Mouse (Mus musculus) G1E (cell line): ENCODE data around the gene Ndufs6. TPM values are rescaled to one million over a fixed set of nuclear protein-coding genes. Genes with fewer than 3 reads are reported as not detected.

ENCODE experiments used
- ATAC-seq: 2 replicates; pipeline ENCODE4 v1.8.0; 2016; ENCODE audit warnings: mild to moderate bottlenecking; ENCODE audit not compliant: insufficient number of reproducible peaks, poor library complexity, low FRiP score, severe bottlenecking; ENCODE audit errors: extremely low read depth
- DNase-seq: peaks from one replicate; pipeline ENCODE4 v3.0.0; 2012; ENCODE audit warnings: low spot score
- H3K27me3 ChIP-seq: 2 replicates; pipeline ENCODE4 v1.6.1; 2012; ENCODE audit warnings: mild to moderate bottlenecking, low read length, inconsistent platforms; ENCODE audit not compliant: insufficient read depth
- H3K36me3 ChIP-seq: replicated peaks from 2 replicates; pipeline ENCODE3; 2012; ENCODE audit warnings: mild to moderate bottlenecking, inconsistent platforms
- H3K4me1 ChIP-seq: 2 replicates; pipeline ENCODE4 v1.6.1; 2012; ENCODE audit warnings: low read depth, low read length, inconsistent platforms, mixed read lengths; ENCODE audit not compliant: insufficient read depth
- H3K4me3 ChIP-seq: 2 replicates; pipeline ENCODE4 v1.5.1; 2012; ENCODE audit warnings: low read depth, mild to moderate bottlenecking, inconsistent platforms, low read length, moderate library complexity, mixed read lengths
- H3K9me3 ChIP-seq: replicated peaks from 2 replicates; pipeline ENCODE4 v1.6.1; 2012; ENCODE audit warnings: inconsistent platforms
- CTCF ChIP-seq: IDR thresholded peaks from 2 replicates; pipeline ENCODE4 v1.5.1; 2012; ENCODE audit warnings: low read depth, low read length, inconsistent platforms, mixed read lengths
- GATA1 ChIP-seq: IDR thresholded peaks from 2 replicates; pipeline ENCODE4 v1.6.1; 2012; ENCODE audit warnings: borderline replicate concordance, low read length, inconsistent platforms, mixed read lengths
- GATA2 ChIP-seq: IDR thresholded peaks from 2 replicates; pipeline ENCODE4 v1.6.1; 2012; ENCODE audit warnings: low read depth, low read length, inconsistent platforms, borderline replicate concordance
- POLR2AphosphoS5 ChIP-seq: IDR thresholded peaks from 2 replicates; pipeline ENCODE4 v1.6.1; 2012; ENCODE audit warnings: low read depth, low read length, inconsistent platforms; ENCODE audit not compliant: insufficient replicate concordance
- TAL1 ChIP-seq: conservative IDR thresholded peaks from 2 replicates; pipeline ENCODE4 v1.6.1; 2012; ENCODE audit warnings: low read depth, low read length, inconsistent platforms, mixed read lengths
- polyA plus RNA-seq: library from polyadenylated mRNA; stranded (reverse); fragments of >175 nt; gene quantifications from 2 replicates; pipeline ENCODE4 v1.2.3, GENCODE M21; 2012
- total RNA-seq, 2 experiments: library from RNA; stranded (forward) in 1 of 2; stranded (reverse) in 1 of 2; fragments of 200-1000 nt in 1 of 2; fragments of >200 nt in 1 of 2; fragmentation: Nextera tagmentation in 1 of 2; gene quantifications; 2 replicates each; pipeline ENCODE4 v1.2.3; 2014 to 2017

Gene Ndufs6
- total and polyA plus RNA-seq, 3 experiments, result 36.3 to 134 (median 45.9) TPM

GRCm38 (mm10) chr13:73320048-73320447 lies 8.3 kb downstream of the Ndufs6 start:
- H3K36me3 ChIP-seq, result peaks cover 82% of the 10 kb centered on the region
- no peak for TF ChIP-seq TAL1
- no peak for TF ChIP-seq GATA1
- TF ChIP-seq GATA2, result no peak
- peaks cover 23% of the 10 kb centered on the region for H3K9me3 ChIP-seq
- no peak overlapping the region for H3K4me3 ChIP-seq
- no peak for ATAC-seq
- H3K27me3 ChIP-seq, result no peaks in the 10 kb centered on the region
- no peak for DNase-seq
- peaks cover 3% of the 10 kb centered on the region; the same call in 1 of the 2 replicates for H3K4me1 ChIP-seq

DNA sequence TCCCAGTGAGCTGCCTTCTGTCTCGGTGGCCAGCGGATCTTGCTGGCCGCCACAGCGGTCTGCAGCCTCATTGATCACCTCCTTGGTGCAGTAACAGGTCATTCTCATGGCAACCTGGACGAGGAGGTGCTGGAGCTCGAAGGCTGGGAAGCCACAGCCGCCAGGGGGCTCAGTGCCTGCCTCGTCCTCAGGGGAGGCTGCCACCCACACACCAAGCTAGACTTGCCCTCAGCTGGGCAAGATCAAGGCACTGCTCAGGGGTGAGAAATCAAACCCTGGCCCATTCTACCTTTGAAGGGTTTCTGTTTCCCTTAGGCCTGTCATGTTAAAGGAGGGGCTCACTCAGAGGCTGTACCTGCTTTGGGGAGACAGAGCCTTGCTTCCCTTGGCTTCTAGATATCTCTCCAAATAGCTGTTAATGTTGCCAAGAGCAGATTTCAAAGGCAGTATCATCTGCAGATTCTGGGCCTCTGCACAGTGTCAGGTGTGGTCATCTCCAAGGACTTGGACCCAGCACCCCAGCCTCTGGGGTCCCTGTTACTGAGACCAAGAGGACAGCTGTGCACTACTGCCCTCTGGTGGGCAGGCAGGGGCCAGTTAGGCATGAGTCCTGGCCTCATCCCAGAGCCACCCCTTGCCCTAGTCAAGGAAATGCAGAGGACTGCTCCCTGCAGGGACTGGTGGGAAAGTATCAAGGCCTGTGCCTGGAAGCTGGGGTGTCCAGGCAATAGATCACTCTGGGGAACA lies 18.0 kb downstream of the Ndufs6 start:
- TF ChIP-seq POLR2AphosphoS5 (no peak), CTCF (no peak), GATA2 (no peak), GATA1 (no peak), TAL1 (no peak)
- ATAC-seq, result no peak
- Histone ChIP-seq H3K4me3 (no peak overlapping the region), H3K4me1 (no peaks in the 10 kb centered on the region), H3K36me3 (no peaks in the 10 kb centered on the region), H3K9me3 (peaks cover 38% of the 10 kb centered on the region), H3K27me3 (no peaks in the 10 kb centered on the region)
- peak; percentile 8 for DNase-seq

GRCm38 (mm10) chr13:73306430-73306829 lies 21.9 kb downstream of the Ndufs6 start:
- Histone ChIP-seq H3K27me3 (0 out of 2 replicates have a peak, but pooled peaks cover 2% of the 10 kb centered on the region), H3K9me3 (peaks cover 45% of the 10 kb centered on the region), H3K4me3 (no peak overlapping the region), H3K36me3 (no peaks in the 10 kb centered on the region), H3K4me1 (no peaks in the 10 kb centered on the region)
- no peak for ATAC-seq
- TF ChIP-seq CTCF, result no peak
- TF ChIP-seq TAL1, result no peak
- TF ChIP-seq GATA2, result no peak
- no peak for TF ChIP-seq POLR2AphosphoS5
- TF ChIP-seq GATA1, result no peak
- no peak for DNase-seq

DNA sequence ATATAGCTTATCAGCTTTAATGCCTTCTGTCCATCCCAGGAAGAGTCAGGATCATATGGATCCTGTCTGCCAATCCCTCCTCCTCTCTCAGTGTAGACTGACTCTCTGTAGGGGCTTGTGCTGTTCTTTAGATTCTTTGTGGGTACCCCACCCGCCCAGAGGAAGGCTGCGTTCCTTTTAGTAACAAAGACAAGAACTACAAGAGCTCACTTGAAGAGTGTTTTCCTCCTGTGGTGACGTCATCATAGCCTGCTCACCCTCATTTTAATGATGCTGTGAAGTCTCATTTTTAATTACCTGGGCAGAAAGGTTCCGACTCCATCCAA lies 22.3 kb downstream of the Ndufs6 start:
- H3K4me1 ChIP-seq, result no peaks in the 10 kb centered on the region
- DNase-seq (no peak), ATAC-seq (no peak)
- peaks cover 44% of the 10 kb centered on the region for H3K9me3 ChIP-seq
- H3K4me3 ChIP-seq, result no peak overlapping the region
- no peaks in the 10 kb centered on the region for H3K36me3 ChIP-seq
- TF ChIP-seq POLR2AphosphoS5, result no peak
- no peak for TF ChIP-seq TAL1
- TF ChIP-seq GATA2, result no peak
- no peak for TF ChIP-seq CTCF
- no peak for TF ChIP-seq GATA1
- 0 out of 2 replicates have a peak, but pooled peaks cover 2% of the 10 kb centered on the region for H3K27me3 ChIP-seq

DNA sequence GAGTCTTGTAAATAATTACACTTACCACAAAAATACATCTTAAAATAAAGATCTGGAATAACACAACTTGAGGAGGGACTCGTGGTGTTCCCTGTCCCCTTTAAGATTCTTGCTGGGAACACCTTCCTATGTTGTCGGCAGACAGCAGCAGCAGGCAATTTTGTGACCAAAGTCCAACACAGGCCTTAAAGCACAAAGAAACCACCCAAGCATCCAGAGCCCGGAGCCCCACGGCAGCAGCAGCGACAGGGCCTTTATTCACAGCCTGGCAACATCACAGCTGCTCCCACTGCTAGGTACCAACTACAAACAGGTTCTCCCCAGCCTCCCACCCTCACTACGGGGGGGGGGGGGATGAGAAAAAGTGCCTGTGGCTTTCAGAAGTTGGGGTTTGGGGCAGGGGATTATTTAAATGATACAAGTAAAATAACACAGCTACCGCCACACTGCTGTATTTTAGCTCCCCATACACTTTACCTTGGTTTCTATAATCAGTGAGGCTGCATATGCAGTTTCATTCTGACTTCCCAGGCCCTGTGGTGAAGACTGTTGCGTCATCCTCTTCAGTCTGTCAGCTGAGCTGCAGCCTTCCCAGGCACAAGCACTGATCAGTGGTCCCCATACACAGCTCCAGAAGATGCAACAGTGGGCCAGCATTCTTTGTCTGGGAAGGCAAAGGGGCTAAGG lies 22.8 kb downstream of the Ndufs6 start:
- Histone ChIP-seq H3K36me3 (no peaks in the 10 kb centered on the region), H3K9me3 (peaks cover 39% of the 10 kb centered on the region), H3K4me1 (no peaks in the 10 kb centered on the region), H3K4me3 (no peak overlapping the region), H3K27me3 (0 out of 2 replicates have a peak, but pooled peaks cover 2% of the 10 kb centered on the region)
- TF ChIP-seq GATA2 (no peak), POLR2AphosphoS5 (no peak), GATA1 (no peak), CTCF (no peak), TAL1 (no peak)
- no peak for DNase-seq
- no peak for ATAC-seq

DNA sequence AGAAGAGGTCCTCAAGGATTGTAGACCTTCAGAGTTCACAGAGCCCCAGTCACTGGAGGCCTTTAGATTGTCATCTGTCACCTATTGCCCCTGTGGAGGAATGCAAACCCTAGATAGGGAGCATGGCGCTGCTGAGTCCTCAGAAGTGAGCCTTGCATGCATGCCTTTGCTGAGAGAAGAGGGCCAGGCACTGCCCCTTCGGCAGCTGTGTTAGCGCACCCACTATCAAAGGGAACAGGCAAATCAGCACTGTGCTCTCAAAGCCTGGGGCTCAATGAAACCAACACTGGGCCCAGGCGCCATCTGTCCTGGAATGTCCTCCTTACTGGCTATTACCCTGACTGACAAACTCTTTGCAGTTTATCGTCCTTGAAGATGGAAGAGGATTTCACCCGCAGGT lies 23.6 kb downstream of the Ndufs6 start:
- Histone ChIP-seq H3K27me3 (0 out of 2 replicates have a peak, but pooled peaks cover 2% of the 10 kb centered on the region), H3K36me3 (no peaks in the 10 kb centered on the region), H3K9me3 (peaks cover 39% of the 10 kb centered on the region), H3K4me1 (no peaks in the 10 kb centered on the region), H3K4me3 (no peak overlapping the region)
- ATAC-seq, result no peak
- no peak for TF ChIP-seq CTCF
- TF ChIP-seq GATA1, result no peak
- TF ChIP-seq POLR2AphosphoS5, result no peak
- TF ChIP-seq GATA2, result no peak
- no peak for TF ChIP-seq TAL1
- no peak for DNase-seq
